23 mouse cellular contexts compared by ENCODE assay signal in genomic region chr16:20322274-20322673, GRCm38 (mm10). TPM values are rescaled to one million over a fixed set of nuclear protein-coding genes. Genes with fewer than 3 reads are reported as not detected.
DNase-seq lines count a peak whose midpoint lies in the region; ATAC-seq and TF ChIP-seq lines count a peak whose summit lies in the region.
"Had no signal": no experiment of that assay in that cellular context is flagged by ENCODE, and none has a peak within 500 bp of the region (broad histone marks: within the 10 kb centered on the region; RNA-seq: fewer than 3 reads in every experiment).

No protein-coding gene starts in this region.

- DNase-seq in kidney, postnatal 0 days (ENCODE audit: low spot score), result no peak
- DNase-seq in kidney, adult 9 months, result no peak
- peak; percentile 19 for DNase-seq in thymus, postnatal 14 days
- DNase-seq in thymus, adult 18-20 months, result no peak
- peak; percentile 6 for DNase-seq in induced T-regulatory cell, adult 2 months (ENCODE audit: low read depth)
- no peak for DNase-seq in left cerebral cortex, adult 11 months (ENCODE audit: low spot score)
- DNase-seq in spleen, adult 18-20 months, result no peak
- DNase-seq: adrenal gland, postnatal 14 days; cerebellum, adult 2 months; heart, adult 11 months; right cerebral cortex, postnatal 25 days had no signal

- no peaks in the 10 kb centered on the region for H3K4me1 ChIP-seq in kidney, postnatal 0 days (replicated peaks; ENCODE audit: insufficient read depth, low read length)
- H3K4me1 ChIP-seq: forebrain, embryonic 15.5 days; heart, embryonic 15.5 days; kidney, embryonic 15.5 days; limb, embryonic 10.5 days; liver, embryonic 12.5 days; neural tube, embryonic 13.5 days had no signal

- H3K36me3 ChIP-seq in kidney, postnatal 0 days (ENCODE audit: insufficient read depth, low read length), result no peaks in the 10 kb centered on the region
- H3K36me3 ChIP-seq: forebrain, embryonic 15.5 days; heart, embryonic 15.5 days; kidney, embryonic 15.5 days; limb, embryonic 10.5 days; liver, embryonic 12.5 days; neural tube, embryonic 13.5 days had no signal

- no peak overlapping the region for H3K4me2 ChIP-seq in kidney, postnatal 0 days (ENCODE audit: low read length)
- H3K4me2 ChIP-seq: forebrain, embryonic 15.5 days; heart, embryonic 15.5 days; kidney, embryonic 15.5 days; liver, embryonic 12.5 days; neural tube, embryonic 13.5 days had no signal

- ATAC-seq in kidney, postnatal 0 days (replicated peaks; ENCODE audit: low FRiP score, low read depth), result no peak
- ATAC-seq: activated CD4-positive, CD25-positive, alpha-beta regulatory T cell, adult 4 months; forebrain, embryonic 15.5 days; liver, embryonic 12.5 days had no signal

- no peak overlapping the region for H3K4me3 ChIP-seq in kidney, postnatal 0 days (replicated peaks; ENCODE audit: low read depth, low read length)
- H3K4me3 ChIP-seq: erythroblast, embryonic 14.5 days; forebrain, embryonic 15.5 days; heart, embryonic 15.5 days; kidney, embryonic 15.5 days; left cerebral cortex, adult 2 months; limb, embryonic 10.5 days; liver, embryonic 12.5 days; neural tube, embryonic 13.5 days had no signal

- peak; percentile 40; the same call in 1 of the 2 replicates for TF ChIP-seq CTCF in kidney, postnatal 0 days (IDR thresholded peaks at IDR 0.05; ENCODE audit: low read depth)

- no peak overlapping the region for H3K9ac ChIP-seq in kidney, postnatal 0 days (ENCODE audit: low read depth, low read length)
- H3K9ac ChIP-seq: forebrain, embryonic 15.5 days; heart, embryonic 15.5 days; kidney, embryonic 15.5 days; liver, embryonic 12.5 days; neural tube, embryonic 13.5 days had no signal

- H3K27ac ChIP-seq in kidney, postnatal 0 days, result no peak overlapping the region
- H3K27ac ChIP-seq: forebrain, embryonic 15.5 days; heart, embryonic 15.5 days; kidney, embryonic 15.5 days; left cerebral cortex, adult 2 months; limb, embryonic 10.5 days; liver, embryonic 12.5 days; neural tube, embryonic 13.5 days had no signal

- H3K9me3 ChIP-seq in kidney, postnatal 0 days (replicated peaks; ENCODE audit: low read length), result no peaks in the 10 kb centered on the region
- H3K9me3 ChIP-seq: forebrain, embryonic 15.5 days; heart, embryonic 15.5 days; kidney, embryonic 15.5 days; limb, embryonic 10.5 days; liver, embryonic 12.5 days; neural tube, embryonic 13.5 days had no signal

- 84% methylated on average over 4 of the region's 4 CpGs for WGBS in kidney, postnatal 0 days

- no peaks in the 10 kb centered on the region for H3K27me3 ChIP-seq in kidney, postnatal 0 days (ENCODE audit: insufficient read depth, low read length)
- H3K27me3 ChIP-seq: forebrain, embryonic 15.5 days; heart, embryonic 15.5 days; kidney, embryonic 15.5 days; liver, embryonic 12.5 days; neural tube, embryonic 13.5 days had no signal

RNA-seq across cellular contexts. Expression of gene Cyp2ab1, which starts 2.9 kb away (rescaled TPM):
- polyA plus RNA-seq in kidney, postnatal 0 days (2015; fragmentation: Nextera tagmentation; extraction: Ambion mirVana), result not detected in 2 replicates
- polyA plus RNA-seq: activated CD4-positive, CD25-positive, alpha-beta regulatory T cell, adult 4 months; cerebellum, adult 2 months; embryonic facial prominence, embryonic 11.5 days; erythroblast, embryonic 14.5 days; forebrain, embryonic 15.5 days; heart, embryonic 15.5 days; kidney, embryonic 15.5 days; limb, embryonic 10.5 days; liver, embryonic 12.5 days; lung, embryonic 16.5 days; neural tube, embryonic 13.5 days; testis, adult 2 months had no signal

RNA-seq across cellular contexts. Expression of gene Parl, which starts 20.1 kb away (rescaled TPM):
- 110 and 115 TPM in 2 replicates for polyA plus RNA-seq in kidney, postnatal 0 days (2015; fragmentation: Nextera tagmentation; extraction: Ambion mirVana)

Comparison
In these comparisons a context has a peak if more than half of its experiments do, and no peak if none do; other contexts are left out.
1. DNase-seq: peak in thymus, postnatal 14 days (single experiment) and induced T-regulatory cell, adult 2 months (single experiment); none in kidney, postnatal 0 days (single experiment), kidney, adult 9 months (single experiment), thymus, adult 18-20 months (0 of 2), left cerebral cortex, adult 11 months (single experiment) and spleen, adult 18-20 months (0 of 2).